Mouse (Mus musculus) v-Abl transformed pro-B cells (cell line): ENCODE data around the gene Gpsm2.

Experiments
- in situ Hi-C, 2 experiments: fragments of 400-800 bp; cut with MboI; formaldehyde crosslinking; loops; one replicate each; pipeline ENCODE4 v1.15.1; 2025; ENCODE audit not compliant: unreplicated experiment in 2 of 2

Gpsm2 gene

GRCm38 (mm10) chr3:108722036-108722872 lies at the start of gene Gpsm2:
Gene Gpsm2 (minus strand): TSS chr3:108722309.
- in situ Hi-C loops, result no loop called here

- in situ Hi-C loops, result loop anchor here (5.0 to 25.0 kb wide), 7 partner anchors 74 to 716 kb away; partner anchors contain the start of genes 1700013F07Rik (in 1 of the 2) and 5330417C22Rik (in 1 of the 2)
These were observed 48.7 kb upstream of the Gpsm2 start for GRCm38 (mm10) chr3:108770725-108771368.

DNA sequence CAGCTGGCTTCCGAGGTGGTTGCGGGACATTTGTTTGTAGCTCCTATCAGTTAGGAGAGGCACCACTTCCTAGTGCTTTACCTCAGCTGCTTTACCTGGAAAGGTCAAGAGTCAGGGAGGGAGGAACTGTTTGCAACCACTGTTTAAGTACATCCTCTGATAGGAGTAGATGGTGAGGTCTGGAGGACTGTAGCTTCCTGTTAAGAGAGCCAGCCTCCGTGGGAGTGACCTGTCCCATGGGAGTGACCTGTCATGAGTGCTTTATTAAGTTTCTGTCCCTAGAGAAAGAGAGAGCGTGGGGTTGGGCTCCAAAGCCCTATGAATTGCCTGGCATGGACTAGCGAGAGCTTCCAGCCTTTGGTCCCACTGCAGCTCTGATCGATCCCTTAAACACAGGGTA lies 47.4 kb upstream of the Gpsm2 start:
- in situ Hi-C loops, result loop anchor here (25.0 kb wide), 2 partner anchors 293 to 718 kb away; no protein-coding TSS in a partner anchor

DNA sequence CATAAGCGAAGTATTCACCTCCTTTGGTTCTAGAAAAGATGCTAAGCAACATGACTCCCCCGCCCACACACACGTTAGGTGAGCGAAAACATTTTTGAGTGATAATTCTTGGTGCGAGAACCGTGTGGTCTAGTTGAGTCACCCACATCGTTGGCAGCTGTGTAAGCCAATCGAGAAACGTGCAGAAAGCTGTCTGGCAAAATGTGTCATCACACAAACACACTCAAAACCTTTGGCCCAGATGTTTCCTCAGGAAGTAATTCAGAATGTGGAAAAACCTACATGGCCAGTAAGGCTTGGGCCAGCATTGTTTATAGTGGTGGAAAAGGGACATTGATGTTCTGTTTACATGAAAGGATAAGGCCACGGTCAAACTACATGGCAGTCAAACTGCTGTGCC lies 45.3 kb upstream of the Gpsm2 start:
- in situ Hi-C loops, result loop anchor here (25.0 kb wide), 2 partner anchors 295 to 720 kb away; no protein-coding TSS in a partner anchor

- in situ Hi-C loops, result loop anchor here (25.0 kb wide), 2 partner anchors 295 to 720 kb away; no protein-coding TSS in a partner anchor
These were observed 44.8 kb upstream of the Gpsm2 start for GRCm38 (mm10) chr3:108766943-108767342.

- in situ Hi-C loops, result loop anchor here (25.0 kb wide), 2 partner anchors 297 to 722 kb away; no protein-coding TSS in a partner anchor
These were observed 43.4 kb upstream of the Gpsm2 start for GRCm38 (mm10) chr3:108765476-108765875.

- in situ Hi-C loops, result loop anchor here (25.0 kb wide), 2 partner anchors 297 to 722 kb away; no protein-coding TSS in a partner anchor
These were observed 42.9 kb upstream of the Gpsm2 start for GRCm38 (mm10) chr3:108764976-108765375.

DNA sequence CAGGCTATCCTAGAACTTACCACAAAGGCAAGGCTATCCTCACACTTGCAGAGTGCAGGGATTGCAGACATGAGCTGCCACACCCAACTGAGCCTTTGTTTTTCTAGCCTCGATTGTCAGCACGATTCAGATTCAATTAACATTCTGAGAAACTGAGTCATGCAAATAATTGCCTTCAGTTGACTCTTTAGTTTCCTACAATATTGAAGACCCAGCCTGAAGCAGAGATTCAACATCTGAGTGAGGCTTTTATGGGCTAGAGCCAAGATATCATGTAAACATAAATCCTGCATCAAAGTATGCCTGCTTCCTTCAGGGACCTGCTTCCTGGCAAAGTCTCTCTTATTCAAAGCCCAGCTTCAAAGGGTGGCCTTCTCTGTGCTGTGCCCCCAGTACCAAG lies 41.6 kb upstream of the Gpsm2 start:
- in situ Hi-C loops, result loop anchor here (25.0 kb wide), 2 partner anchors 299 to 724 kb away; no protein-coding TSS in a partner anchor

DNA sequence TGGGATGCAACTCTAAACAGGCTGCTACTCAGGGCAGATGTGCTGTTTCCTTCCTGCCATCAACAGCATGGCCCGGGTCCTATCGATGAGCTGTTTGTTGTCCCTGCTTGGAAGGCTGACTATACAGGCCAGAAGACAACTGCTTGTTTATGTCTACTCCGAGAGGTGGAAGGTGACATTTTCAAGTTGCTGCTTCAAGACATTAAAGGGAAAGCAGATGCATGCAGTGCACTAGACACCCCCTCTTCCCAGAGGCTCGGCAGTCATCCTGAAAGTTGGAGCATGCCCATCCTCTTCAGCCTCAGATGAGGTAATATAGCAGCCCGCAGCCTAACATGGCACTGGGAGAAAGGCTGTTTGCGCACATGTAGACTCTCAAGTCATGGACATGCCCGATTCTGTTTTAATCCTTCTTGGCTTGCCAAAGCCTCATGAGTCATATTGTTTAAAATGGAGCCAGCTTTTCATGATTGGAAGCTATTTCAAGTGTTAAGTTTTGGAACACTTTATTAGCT lies 40.5 kb upstream of the Gpsm2 start:
- in situ Hi-C loops, result loop anchor here (25.0 kb wide), 2 partner anchors 300 to 725 kb away; no protein-coding TSS in a partner anchor

- in situ Hi-C loops, result loop anchor here (25.0 kb wide), 2 partner anchors 303 to 728 kb away; no protein-coding TSS in a partner anchor
These were observed 37.7 kb upstream of the Gpsm2 start for GRCm38 (mm10) chr3:108759566-108760420.

DNA sequence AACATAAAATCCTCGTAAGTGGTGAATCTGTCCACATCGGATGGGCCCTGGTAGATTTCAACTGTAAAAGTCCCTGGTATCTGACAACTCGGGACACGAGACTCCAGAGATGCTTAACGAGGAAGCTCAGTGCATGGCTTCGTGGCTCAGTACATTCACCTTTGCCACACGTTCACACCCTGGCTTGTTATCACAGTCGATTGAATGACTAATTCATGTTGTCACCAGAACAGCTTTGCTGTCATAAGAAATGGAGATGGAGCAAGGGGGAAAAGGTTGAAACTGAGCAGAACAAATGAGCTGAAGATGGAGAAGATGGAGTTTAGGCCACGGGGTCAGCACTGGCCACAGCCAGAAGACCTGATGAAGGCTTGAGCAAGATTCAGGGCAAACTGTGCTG lies 35.5 kb upstream of the Gpsm2 start:
- in situ Hi-C loops, result loop anchor here (25.0 kb wide), 2 partner anchors 305 to 730 kb away; no protein-coding TSS in a partner anchor

DNA sequence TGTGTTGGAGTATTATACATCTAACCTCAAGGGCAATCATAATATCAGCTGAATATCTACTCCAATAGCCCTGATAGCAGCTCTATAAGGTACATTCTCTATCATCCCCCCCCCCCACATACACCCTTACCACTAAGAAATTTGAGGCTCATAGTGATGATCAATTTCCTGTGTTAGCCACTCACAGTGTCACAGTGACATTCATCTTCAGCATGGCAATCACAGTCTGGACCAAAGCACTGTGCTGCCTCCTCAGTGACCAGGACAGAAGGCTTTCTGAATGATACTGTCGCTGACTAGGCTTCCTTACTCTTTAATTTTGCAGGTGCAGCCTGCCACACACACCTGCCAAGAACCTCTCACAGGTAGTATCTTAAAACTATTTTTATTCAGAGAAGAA lies 34.0 kb upstream of the Gpsm2 start:
- in situ Hi-C loops, result loop anchor here (25.0 kb wide), 2 partner anchors 306 to 731 kb away; no protein-coding TSS in a partner anchor

GRCm38 (mm10) chr3:108755542-108755941 lies 33.4 kb upstream of the Gpsm2 start:
- in situ Hi-C loops, result loop anchor here (25.0 kb wide), 2 partner anchors 307 to 732 kb away; no protein-coding TSS in a partner anchor

GRCm38 (mm10) chr3:108754541-108754940 lies 32.4 kb upstream of the Gpsm2 start:
- in situ Hi-C loops, result loop anchor here (25.0 kb wide), 2 partner anchors 308 to 733 kb away; no protein-coding TSS in a partner anchor

DNA sequence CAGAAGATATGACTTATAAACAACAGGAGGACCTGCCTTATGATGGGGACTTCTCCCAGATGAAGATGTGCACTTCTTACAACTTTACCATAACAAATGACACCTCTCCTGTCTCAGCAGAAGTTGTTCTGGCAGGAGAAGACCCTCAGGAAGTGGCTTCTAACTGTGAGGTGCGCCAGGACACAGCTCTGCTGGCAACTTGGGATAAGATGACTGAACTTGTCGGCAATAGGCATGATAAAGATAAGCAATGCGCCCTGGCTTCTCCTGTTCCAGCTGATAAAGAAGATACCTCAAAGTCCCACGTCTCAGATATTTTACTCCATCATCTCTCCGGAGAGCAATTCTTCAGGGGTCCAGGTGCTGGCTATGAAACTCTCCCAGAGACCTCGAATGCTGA lies 29.6 kb upstream of the Gpsm2 start:
- in situ Hi-C loops, result loop anchor here (25.0 kb wide), 2 partner anchors 311 to 736 kb away; no protein-coding TSS in a partner anchor

- in situ Hi-C loops, result loop anchor here (25.0 kb wide), 2 partner anchors 311 to 736 kb away; no protein-coding TSS in a partner anchor
These were observed 29.0 kb upstream of the Gpsm2 start for GRCm38 (mm10) chr3:108751061-108751460.

GRCm38 (mm10) chr3:108744060-108744459 lies 22.0 kb upstream of the Gpsm2 start:
- in situ Hi-C loops, result no loop called here

- in situ Hi-C loops, result no loop called here
These were observed 17.1 kb upstream of the Gpsm2 start, which contains the start of gene Aknad1 for GRCm38 (mm10) chr3:108739045-108739708. Gene Aknad1 (plus strand): TSS chr3:108739658.

- in situ Hi-C loops, result no loop called here
These were observed 15.7 kb upstream of the Gpsm2 start for GRCm38 (mm10) chr3:108737761-108738160.
